Mouse (Mus musculus) hindbrain, embryonic 10.5 days (tissue): ENCODE results near the gene Dock7. TPM values are rescaled to one million over a fixed set of nuclear protein-coding genes. Genes with fewer than 3 reads are reported as not detected.
"Not testable (repeated sequence)": the region's sequence is repeated elsewhere in the genome, so short reads cannot be mapped to it uniquely, and the experiment has no call there.

Experiments
- DNase-seq: peaks from one replicate; pipeline ENCODE4 v3.0.0-alpha.2; 2017; ENCODE audit warnings: low spot score
- H3K27ac ChIP-seq: fragments of 300-500 bp; sonication (generic); 2 replicates; pipeline ENCODE4 v1.5.1; 2016; ENCODE audit warnings: mild to moderate bottlenecking, moderate library complexity
- H3K27me3 ChIP-seq: fragments of 300-500 bp; sonication (generic); 2 replicates; pipeline ENCODE4 v1.6.1; 2016; ENCODE audit warnings: mild to moderate bottlenecking; ENCODE audit not compliant: poor library complexity, insufficient read depth, severe bottlenecking
- H3K36me3 ChIP-seq: fragments of 300-500 bp; sonication (generic); 2 replicates; pipeline ENCODE4 v1.6.1; 2016; ENCODE audit warnings: mild to moderate bottlenecking, moderate library complexity
- H3K4me1 ChIP-seq: fragments of 300-500 bp; sonication (generic); replicated peaks from 2 replicates; pipeline ENCODE4 v1.6.1; 2016; ENCODE audit warnings: mild to moderate bottlenecking
- H3K4me3 ChIP-seq: fragments of 300-500 bp; sonication (generic); 2 replicates; pipeline ENCODE4 v1.5.1; 2016; ENCODE audit warnings: mild to moderate bottlenecking, moderate library complexity
- H3K9me3 ChIP-seq: fragments of 300-500 bp; sonication (generic); 2 replicates; pipeline ENCODE4 v1.6.1; 2016; ENCODE audit warnings: mild to moderate bottlenecking, moderate library complexity
- WGBS: fragments of 180-500 bp; shearing (Covaris S2); methylation state at CpG from one replicate; pipeline ENCODE4 v1.1.7; 2016; 5-methylcytosine and 5-hydroxymethylcytosine counted together
- polyA plus RNA-seq: library from polyadenylated mRNA; unstranded; fragments of >200 nt; fragmentation: Nextera tagmentation; extraction: Ambion mirVana; gene quantifications from 2 replicates; pipeline ENCODE4 v1.2.1, GENCODE M21; 2016

The Dock7 gene
- polyA plus RNA-seq, 1 experiment from 2014 or later, result 74.6 TPM

DNA sequence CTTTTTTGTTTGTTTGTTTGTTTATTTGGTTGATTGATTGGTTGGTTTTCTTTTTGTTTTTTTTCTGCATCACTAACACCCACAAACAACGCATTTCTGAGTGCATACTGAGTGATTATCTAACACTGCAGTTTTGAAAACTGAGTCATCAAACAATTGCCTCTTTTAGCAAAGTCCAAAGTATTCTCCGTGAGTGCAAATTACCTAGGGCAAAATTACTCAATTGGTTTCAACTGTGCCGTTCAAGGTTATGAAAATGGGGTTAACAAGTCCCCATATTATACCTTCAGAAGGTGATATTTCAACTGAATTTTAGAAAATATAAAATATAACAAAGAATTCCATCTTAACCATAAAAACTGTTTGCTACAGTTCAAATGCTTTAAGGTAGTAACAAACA is 74.2 kb downstream of the Dock7 start:
- Histone ChIP-seq H3K9me3 (peaks cover 13% of the 10 kb centered on the region; the same call in 1 of the 2 replicates), H3K4me1 (no peaks in the 10 kb centered on the region), H3K27me3 (no peaks in the 10 kb centered on the region), H3K36me3 (peaks cover 58% of the 10 kb centered on the region), H3K4me3 (no peak overlapping the region), H3K27ac (no peak overlapping the region)
- no peak for DNase-seq
- WGBS, result 91% methylated on average over 3 of the region's 3 CpGs

GRCm38 (mm10) chr4:99044854-99045253 is 75.9 kb downstream of the Dock7 start:
- peaks cover 59% of the 10 kb centered on the region for H3K36me3 ChIP-seq
- H3K9me3 ChIP-seq, result peaks cover 15% of the 10 kb centered on the region; the same call in 1 of the 2 replicates
- no peaks in the 10 kb centered on the region for H3K27me3 ChIP-seq
- no peaks in the 10 kb centered on the region for H3K4me1 ChIP-seq
- WGBS, result 85% methylated on average over 3 of the region's 3 CpGs
- no peak for DNase-seq
- H3K4me3 ChIP-seq, result no peak overlapping the region
- H3K27ac ChIP-seq, result no peak overlapping the region

DNA sequence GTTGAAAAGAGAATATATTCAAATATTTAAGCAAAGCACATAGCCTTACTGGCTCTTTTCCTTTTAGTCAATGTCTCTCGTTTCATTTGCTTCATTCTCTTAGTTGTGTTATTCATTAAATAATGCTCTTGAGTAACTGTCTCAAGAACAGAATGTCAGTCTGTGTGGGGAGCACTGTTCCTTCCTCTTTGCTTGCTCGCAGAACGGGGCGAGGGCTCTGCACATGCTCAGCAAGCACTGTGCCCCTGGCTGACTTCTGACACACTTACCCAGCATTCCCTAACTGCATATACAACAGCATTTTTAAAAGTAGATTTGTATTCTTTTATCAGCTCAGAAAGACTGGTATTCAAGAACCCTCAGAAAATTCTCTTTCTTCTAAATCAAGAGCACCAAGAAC is 87.8 kb downstream of the Dock7 start:
- WGBS, result 88% methylated on average over 4 of the region's 4 CpGs
- Histone ChIP-seq H3K4me1 (no peaks in the 10 kb centered on the region), H3K4me3 (no peak overlapping the region)

GRCm38 (mm10) chr4:99030686-99031085 is 90.0 kb downstream of the Dock7 start, which contains the start of gene Angptl3:
TSS of gene Angptl3 (plus strand) at chr4:99030954.
- DNase-seq, result no peak
- Histone ChIP-seq H3K9me3 (no peaks in the 10 kb centered on the region), H3K27me3 (no peaks in the 10 kb centered on the region), H3K4me1 (no peaks in the 10 kb centered on the region), H3K36me3 (peaks cover 8% of the 10 kb centered on the region; the same call in 1 of the 2 replicates), H3K4me3 (no peak within 1 kb of the TSS), H3K27ac (no peak within 1 kb of the TSS)
- WGBS, result 83% methylated on average over 2 of the region's 2 CpGs

More for the DNA sequence above, 87.8 kb downstream of the Dock7 start:
- Histone ChIP-seq H3K9me3 (no peaks in the 10 kb centered on the region), H3K27me3 (no peaks in the 10 kb centered on the region), H3K36me3 (no peaks in the 10 kb centered on the region), H3K27ac (no peak overlapping the region)
- DNase-seq, result no peak

DNA sequence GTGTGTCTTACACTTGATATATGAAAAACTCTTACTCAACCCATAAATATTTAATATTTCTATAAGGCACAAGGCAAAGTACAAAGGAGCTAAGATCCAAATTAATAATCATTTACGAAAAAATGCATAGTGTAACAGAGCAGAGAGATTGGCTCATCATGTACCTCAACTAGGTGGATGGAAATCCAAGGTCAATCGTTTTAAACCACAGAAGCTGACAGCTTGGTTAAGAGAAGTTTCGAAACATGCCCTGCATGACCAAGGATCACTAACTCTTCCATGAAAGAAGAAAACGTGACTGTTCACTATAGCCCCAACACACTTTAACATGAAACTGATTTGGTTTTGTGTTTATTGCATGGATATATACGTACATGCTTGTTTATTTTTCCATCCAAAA is 92.3 kb downstream of the Dock7 start:
- Histone ChIP-seq H3K4me1 (no peaks in the 10 kb centered on the region), H3K27me3 (no peaks in the 10 kb centered on the region), H3K4me3 (no peak overlapping the region), H3K9me3 (no peaks in the 10 kb centered on the region), H3K27ac (no peak overlapping the region), H3K36me3 (peaks cover 15% of the 10 kb centered on the region; the same call in 1 of the 2 replicates)
- WGBS, result 94% methylated on average over 5 of the region's 5 CpGs
- DNase-seq, result no peak

DNA sequence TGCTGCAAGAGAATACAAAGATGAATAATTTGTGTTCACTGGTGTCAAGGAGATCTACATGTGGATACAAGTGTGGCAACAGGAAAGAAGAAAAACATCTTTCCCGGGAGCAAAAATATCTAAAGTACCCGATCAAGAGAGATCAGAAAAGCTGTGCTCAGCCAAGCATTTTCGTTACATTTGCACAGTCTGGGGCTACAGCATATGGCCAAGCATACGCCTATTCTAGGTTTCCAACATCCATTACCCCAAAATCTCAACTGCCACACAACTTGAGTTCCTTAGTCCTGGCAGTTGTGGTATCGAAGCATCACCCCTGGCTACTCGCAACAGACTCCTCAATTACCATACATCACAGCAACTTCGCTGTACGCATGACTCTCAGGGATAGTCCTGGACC is 98.5 kb downstream of the Dock7 start:
- no peak overlapping the region for H3K4me3 ChIP-seq
- 94% methylated on average over 8 of the region's 8 CpGs for WGBS
- peaks cover 32% of the 10 kb centered on the region for H3K36me3 ChIP-seq
- H3K27me3 ChIP-seq, result no peaks in the 10 kb centered on the region
- no peaks in the 10 kb centered on the region for H3K4me1 ChIP-seq
- no peak overlapping the region for H3K27ac ChIP-seq
- no peak for DNase-seq
- H3K9me3 ChIP-seq, result no peaks in the 10 kb centered on the region

DNA sequence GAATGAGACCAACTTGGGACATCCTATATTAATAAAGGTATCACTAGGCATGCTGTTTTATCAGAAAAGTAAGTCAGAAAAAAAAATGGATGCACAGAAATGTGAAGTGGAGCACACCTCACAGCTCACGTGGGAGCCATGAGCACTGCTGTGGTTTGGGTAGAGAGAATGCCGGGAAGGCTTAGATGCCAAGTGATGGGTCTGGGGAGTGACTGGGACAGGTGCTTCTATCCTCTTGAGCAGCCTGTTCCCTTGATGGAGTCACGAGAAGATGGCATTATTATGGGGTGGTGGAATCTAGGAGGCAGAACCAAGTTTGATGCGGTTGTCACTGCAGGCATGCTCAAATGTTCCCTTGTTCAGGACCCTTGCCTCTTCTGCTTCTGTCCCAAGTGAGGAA is 109.7 kb downstream of the Dock7 start:
- 94% methylated on average over 4 of the region's 4 CpGs for WGBS
- no peak for DNase-seq
- Histone ChIP-seq H3K36me3 (peaks cover 75% of the 10 kb centered on the region), H3K4me3 (no peak overlapping the region), H3K27ac (no peak overlapping the region), H3K4me1 (no peaks in the 10 kb centered on the region), H3K27me3 (no peaks in the 10 kb centered on the region), H3K9me3 (no peaks in the 10 kb centered on the region)

DNA sequence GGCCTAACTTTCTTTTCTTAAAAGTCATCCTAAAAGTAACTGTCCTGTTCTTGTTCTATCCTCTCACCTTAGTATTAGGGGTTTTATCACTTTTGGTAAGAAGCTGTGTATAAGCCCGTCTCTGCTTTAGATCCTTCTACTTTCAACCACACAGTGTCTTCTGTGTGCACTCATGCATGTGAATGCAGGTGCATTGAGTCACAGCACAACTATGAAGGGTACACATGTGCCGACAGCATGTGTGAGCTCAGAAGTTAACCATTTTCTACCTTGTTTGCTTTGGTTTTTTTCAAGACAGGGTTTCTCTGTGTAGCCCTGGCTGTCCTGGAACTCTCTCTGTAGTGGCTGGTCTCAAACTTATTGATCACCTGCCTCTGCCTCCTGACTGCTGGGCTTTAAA is 114.4 kb downstream of the Dock7 start:
- Histone ChIP-seq H3K4me3 (no peak overlapping the region), H3K27me3 (no peaks in the 10 kb centered on the region), H3K27ac (no peak overlapping the region), H3K9me3 (no peaks in the 10 kb centered on the region), H3K36me3 (peaks cover 69% of the 10 kb centered on the region), H3K4me1 (no peaks in the 10 kb centered on the region)
- no peak for DNase-seq
- 88% methylated on average over 2 of the region's 2 CpGs for WGBS

DNA sequence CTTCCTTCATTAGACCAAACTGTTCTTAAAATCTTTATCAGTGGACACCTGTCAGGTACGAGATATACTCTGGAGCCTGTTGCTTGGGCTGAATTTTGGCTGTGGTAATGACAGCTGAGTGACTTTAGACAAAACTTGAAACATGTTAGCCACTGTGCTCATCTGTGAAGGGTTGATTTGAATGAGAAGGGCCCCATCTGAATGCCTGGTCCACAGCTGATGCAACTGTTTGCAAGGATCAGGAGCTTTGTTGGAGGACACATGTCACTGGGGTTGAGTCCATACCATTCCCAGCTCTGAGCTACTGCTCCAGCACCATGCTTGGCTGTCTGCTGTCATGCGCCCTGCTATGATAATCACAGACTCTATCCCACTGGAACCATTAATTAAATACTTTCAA is 115.1 kb downstream of the Dock7 start:
- Histone ChIP-seq H3K36me3 (peaks cover 68% of the 10 kb centered on the region), H3K27me3 (no peaks in the 10 kb centered on the region), H3K4me1 (no peaks in the 10 kb centered on the region), H3K4me3 (no peak overlapping the region), H3K9me3 (no peaks in the 10 kb centered on the region), H3K27ac (no peak overlapping the region)
- WGBS, result 90% methylated on average over 2 of the region's 2 CpGs
- DNase-seq, result no peak

- 84% methylated on average over 4 of the region's 4 CpGs for WGBS
- Histone ChIP-seq H3K4me3 (no peak overlapping the region), H3K36me3 (peaks cover 54% of the 10 kb centered on the region), H3K27me3 (no peaks in the 10 kb centered on the region), H3K27ac (no peak overlapping the region), H3K9me3 (no peaks in the 10 kb centered on the region), H3K4me1 (no peaks in the 10 kb centered on the region)
- no peak for DNase-seq
These were observed 127.2 kb downstream of the Dock7 start for GRCm38 (mm10) chr4:98993491-98993890.

- Histone ChIP-seq H3K9me3 (no peaks in the 10 kb centered on the region), H3K36me3 (peaks cover 86% of the 10 kb centered on the region), H3K4me1 (no peaks in the 10 kb centered on the region), H3K27me3 (no peaks in the 10 kb centered on the region), H3K4me3 (no peak overlapping the region), H3K27ac (no peak overlapping the region)
- WGBS, result 93% methylated on average over 8 of the region's 8 CpGs
- DNase-seq, result no peak
These were observed 136.0 kb downstream of the Dock7 start for GRCm38 (mm10) chr4:98984701-98985100.

DNA sequence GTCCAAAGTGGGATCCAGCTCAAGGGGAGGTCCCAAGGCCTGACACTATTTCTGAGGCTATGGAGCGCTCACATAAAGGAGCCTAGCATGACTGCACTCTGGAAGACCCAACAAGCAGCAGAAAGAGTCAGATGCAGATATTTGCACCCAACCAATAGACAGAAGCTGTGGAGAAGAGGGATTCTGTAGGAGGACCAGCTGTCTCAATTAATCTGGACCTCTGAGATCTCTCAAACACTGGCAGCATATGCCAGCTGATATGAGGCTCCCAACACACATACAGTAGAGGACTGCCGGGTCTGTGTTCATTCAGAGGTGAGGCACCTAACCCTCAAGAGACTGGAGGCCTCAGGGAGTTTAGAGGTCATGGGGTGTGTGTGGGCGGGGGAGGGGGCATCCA is 140.7 kb downstream of the Dock7 start:
- not testable (repeated sequence) for H3K4me1 ChIP-seq, DNase-seq, H3K27ac ChIP-seq, H3K9me3 ChIP-seq, H3K27me3 ChIP-seq, H3K4me3 ChIP-seq
- peaks cover 86% of the 10 kb centered on the region for H3K36me3 ChIP-seq
- 80% methylated on average over 3 of the region's 3 CpGs for WGBS

DNA sequence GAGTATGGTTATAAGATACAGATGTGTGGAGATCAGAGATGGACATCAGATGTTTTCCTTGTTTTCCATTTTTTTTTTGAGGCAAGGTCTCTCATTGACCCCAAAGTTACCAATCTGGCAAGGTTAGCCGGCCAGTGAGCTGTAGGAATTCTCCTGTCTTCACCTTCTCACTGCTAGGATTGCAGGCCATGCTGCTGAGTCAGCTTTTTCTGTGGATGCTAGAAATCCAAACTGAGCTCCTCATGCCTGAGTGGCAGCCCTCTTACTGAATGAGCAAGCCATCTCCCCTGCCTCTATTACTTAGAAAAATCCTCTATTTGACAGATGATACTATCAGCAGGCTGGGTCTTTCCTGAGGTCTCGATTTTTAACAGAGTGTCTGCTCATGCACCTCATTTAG is 142.0 kb downstream of the Dock7 start:
- no peak overlapping the region for H3K4me3 ChIP-seq
- no peak overlapping the region for H3K27ac ChIP-seq
- WGBS, result 84% methylated on average over 2 of the region's 2 CpGs
- no peaks in the 10 kb centered on the region for H3K9me3 ChIP-seq
- DNase-seq, result no peak
- no peaks in the 10 kb centered on the region for H3K27me3 ChIP-seq
- peaks cover 84% of the 10 kb centered on the region for H3K36me3 ChIP-seq
- H3K4me1 ChIP-seq, result no peaks in the 10 kb centered on the region

GRCm38 (mm10) chr4:98978288-98978687 is 142.4 kb downstream of the Dock7 start:
- not testable (repeated sequence) for H3K27ac ChIP-seq, H3K4me3 ChIP-seq, H3K27me3 ChIP-seq, H3K4me1 ChIP-seq, DNase-seq, H3K9me3 ChIP-seq
- peaks cover 84% of the 10 kb centered on the region for H3K36me3 ChIP-seq
- 97% methylated on average over 2 of the region's 2 CpGs for WGBS
